Comparison of ENCODE assay signal across 9 mouse cellular contexts in genomic region chr2:16357946-16358345, GRCm38 (mm10). TPM values are rescaled to one million over a fixed set of nuclear protein-coding genes. Genes with fewer than 3 reads are reported as not detected.
A peak's percentile ranks its signal among the peaks of the same experiment; 100 is the strongest.
DNase-seq lines count a peak whose midpoint lies in the region; ATAC-seq and TF ChIP-seq lines count a peak whose summit lies in the region.
"Had no signal": no experiment of that assay in that cellular context is flagged by ENCODE, and none has a peak within 500 bp of the region (broad histone marks: within the 10 kb centered on the region; RNA-seq: fewer than 3 reads in every experiment).

No protein-coding gene starts in this region.

- H3K4me2 ChIP-seq in heart, embryonic 13.5 days, result peak overlapping the region; percentile 91
- H3K4me2 ChIP-seq in hindbrain, embryonic 14.5 days (replicated peaks), result peak overlapping the region; percentile 80
- peak overlapping the region; percentile 72 for H3K4me2 ChIP-seq in midbrain, embryonic 11.5 days

- no peaks in the 10 kb centered on the region for H3K36me3 ChIP-seq in heart, embryonic 13.5 days
- no peaks in the 10 kb centered on the region for H3K36me3 ChIP-seq in hindbrain, embryonic 14.5 days (replicated peaks; ENCODE audit: control insufficient read depth, insufficient read depth)
- H3K36me3 ChIP-seq in midbrain, embryonic 11.5 days (ENCODE audit: control insufficient read depth, insufficient read depth, low read length), result no peaks in the 10 kb centered on the region

- DNase-seq in heart, adult 8-10 months (ENCODE audit: low spot score), result no peak
- DNase-seq in hindbrain, embryonic 14.5 days (ENCODE audit: low spot score), result no peak
- peak; percentile 82 for DNase-seq in midbrain, embryonic 11.5 days (ENCODE audit: low spot score, missing footprints)
- no peak for DNase-seq in right cerebral cortex, postnatal 4 days
- no peak for DNase-seq in ovary, postnatal 36 days (ENCODE audit: low spot score)
- no peak for DNase-seq in left cerebral cortex, postnatal 36 days (ENCODE audit: low spot score in 2 of 2)

- peak overlapping the region; percentile 80 for H3K4me3 ChIP-seq in heart, embryonic 13.5 days
- peak overlapping the region; percentile 86 for H3K4me3 ChIP-seq in bone marrow macrophage, adult 2 months (ENCODE audit: insufficient read depth, low read length)
- peak overlapping the region; percentile 61 for H3K4me3 ChIP-seq in hindbrain, embryonic 14.5 days (replicated peaks; ENCODE audit: low read length)
- peak overlapping the region; percentile 68 for H3K4me3 ChIP-seq in midbrain, embryonic 11.5 days (ENCODE audit: low read depth, low read length)

- H3K9ac ChIP-seq in heart, embryonic 13.5 days, result peak overlapping the region; percentile 83
- H3K9ac ChIP-seq in hindbrain, embryonic 14.5 days, result peak overlapping the region; percentile 72
- peak overlapping the region; percentile 31; the same call in 1 of the 2 replicates for H3K9ac ChIP-seq in midbrain, embryonic 11.5 days (ENCODE audit: low read length)

- H3K27ac ChIP-seq in heart, embryonic 13.5 days (replicated peaks), result no peak overlapping the region; the same call in 1 of the 2 replicates
- H3K27ac ChIP-seq in bone marrow macrophage, adult 2 months (ENCODE audit: insufficient read depth, low read depth, low read length), result no peak overlapping the region
- H3K27ac ChIP-seq in hindbrain, embryonic 14.5 days, result peak overlapping the region; percentile 51
- H3K27ac ChIP-seq in midbrain, embryonic 11.5 days (ENCODE audit: low read depth, low read length), result no peak overlapping the region

- TF ChIP-seq POLR2A in bone marrow macrophage, adult 2 months (IDR thresholded peaks at IDR 0.05; ENCODE audit: borderline replicate concordance, low read depth, low read length), result no peak

- H3K9me3 ChIP-seq in heart, embryonic 13.5 days, result no peaks in the 10 kb centered on the region
- H3K9me3 ChIP-seq in hindbrain, embryonic 14.5 days (ENCODE audit: control insufficient read depth, low read length), result no peaks in the 10 kb centered on the region
- no peaks in the 10 kb centered on the region for H3K9me3 ChIP-seq in midbrain, embryonic 11.5 days (ENCODE audit: control insufficient read depth, low read length)

- ATAC-seq in heart, embryonic 13.5 days (ENCODE audit: extremely low read depth, insufficient number of reproducible peaks, low FRiP score, low TSS enrichment), result no peak
- no peak for ATAC-seq in hindbrain, embryonic 14.5 days (ENCODE audit: low FRiP score)
- no peak for ATAC-seq in midbrain, embryonic 11.5 days (ENCODE audit: low FRiP score)
- ATAC-seq: CD4-positive, CD25-positive, alpha-beta regulatory T cell, adult 4 months had no signal

- TF ChIP-seq CTCF in bone marrow macrophage, adult 2 months (IDR thresholded peaks at IDR 0.05; ENCODE audit: low read depth, low read length), result no peak

- 35% methylated on average over 1 of the region's 1 CpGs for WGBS in heart, embryonic 13.5 days
- 14% methylated on average over 1 of the region's 1 CpGs for WGBS in hindbrain, embryonic 14.5 days
- WGBS in midbrain, embryonic 11.5 days, result 5% methylated on average over 1 of the region's 1 CpGs

- H3K27me3 ChIP-seq in heart, embryonic 13.5 days (replicated peaks), result no peaks in the 10 kb centered on the region; the same call in 1 of the 2 replicates
- H3K27me3 ChIP-seq in hindbrain, embryonic 14.5 days (ENCODE audit: control insufficient read depth, insufficient read depth, low read length), result 0 out of 2 replicates have a peak, but pooled peaks cover 7% of the 10 kb centered on the region
- H3K27me3 ChIP-seq in midbrain, embryonic 11.5 days (ENCODE audit: control insufficient read depth, insufficient read depth, low read length), result peaks cover 3% of the 10 kb centered on the region; the same call in 1 of the 2 replicates

- H3K4me1 ChIP-seq in heart, embryonic 13.5 days, result peaks cover 24% of the 10 kb centered on the region
- no peaks in the 10 kb centered on the region; the same call in 1 of the 2 replicates for H3K4me1 ChIP-seq in bone marrow macrophage, adult 2 months (ENCODE audit: control insufficient read depth, insufficient read depth, low read length)
- 0 out of 2 replicates have a peak, but pooled peaks cover 13% of the 10 kb centered on the region for H3K4me1 ChIP-seq in hindbrain, embryonic 14.5 days (replicated peaks; ENCODE audit: control insufficient read depth, insufficient read depth, low read length)
- peaks cover 2% of the 10 kb centered on the region for H3K4me1 ChIP-seq in midbrain, embryonic 11.5 days (ENCODE audit: control insufficient read depth, insufficient read depth, low read length)

- intact Hi-C loops in left cerebral cortex, postnatal 36 days (cut with DNase I), result loop anchor here (2.0 to 10.0 kb wide), 5 partner anchors 377 to 1263 kb away; no protein-coding TSS in a partner anchor

RNA-seq across cellular contexts. Expression of gene Plxdc2, which starts 1.8 kb away (rescaled TPM):
- 19.3 and 20.3 TPM in 2 replicates for polyA plus RNA-seq in heart, embryonic 13.5 days (2015; fragmentation: Nextera tagmentation; extraction: Ambion mirVana)
- 10 to 100 TPM; 16.7 to 20.7 (median 18.2) TPM for total RNA-seq in heart, adult 8-10 months (2022)
- polyA plus RNA-seq in bone marrow macrophage, adult 2 months (2012; ENCODE audit: insufficient read depth, insufficient read length, missing spikeins), result 90.4 and 102 TPM in 2 replicates
- 25.6 and 31.7 TPM in 2 replicates for polyA plus RNA-seq in hindbrain, embryonic 14.5 days (2014; fragmentation: Nextera tagmentation; extraction: Ambion mirVana)
- 16.0 and 16.1 TPM in 2 replicates for polyA plus RNA-seq in midbrain, embryonic 11.5 days (2014; fragmentation: Nextera tagmentation; extraction: Ambion mirVana)
- total RNA-seq in left cerebral cortex, postnatal 36 days (2021), result 10 to 100 TPM; 31.5 to 33.2 TPM

Comparison
In these comparisons a context has a peak if more than half of its experiments do, and no peak if none do; other contexts are left out.
1. H3K9ac ChIP-seq: peak in every context shown above with its lines; median percentile 83 in heart, embryonic 13.5 days; 72 in hindbrain, embryonic 14.5 days; 31 in midbrain, embryonic 11.5 days.